In the genomic region with DNA sequence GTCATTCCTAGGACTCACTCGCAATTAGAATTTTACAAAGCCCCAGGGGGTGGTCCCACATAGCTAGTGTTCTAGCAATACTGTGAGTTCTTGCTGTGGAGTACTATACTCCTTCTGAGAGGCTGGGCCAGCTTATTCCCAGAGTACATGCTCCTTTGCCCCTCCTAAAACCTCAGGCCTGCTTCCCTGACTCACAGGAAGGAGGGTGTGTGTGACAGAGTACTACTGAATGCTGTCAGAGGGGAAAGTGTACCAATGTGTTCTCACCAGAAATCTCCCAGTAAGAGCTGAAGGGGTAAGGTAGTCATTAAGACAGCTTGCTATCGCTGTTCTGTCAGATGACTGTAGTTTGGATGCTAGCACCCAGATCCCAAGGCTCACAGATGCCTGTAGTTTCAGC, we compare ENCODE assay signal across 24 mouse cellular contexts.
DNase-seq lines count a peak whose midpoint lies in the region; ATAC-seq and TF ChIP-seq lines count a peak whose summit lies in the region.
"Had no signal": no experiment of that assay in that cellular context is flagged by ENCODE, and none has a peak within 500 bp of the region (broad histone marks: within the 10 kb centered on the region; RNA-seq: fewer than 3 reads in every experiment).

No protein-coding gene starts in this region.

- H3K4me1 ChIP-seq in lung, postnatal 0 days (ENCODE audit: insufficient read depth, low read depth, low read length), result no peaks in the 10 kb centered on the region
- H3K4me1 ChIP-seq: embryonic facial prominence, embryonic 13.5 days; forebrain, embryonic 12.5 days had no signal

- no peak overlapping the region for H3K27ac ChIP-seq in lung, postnatal 0 days (ENCODE audit: low read length)
- H3K27ac ChIP-seq: embryonic facial prominence, embryonic 13.5 days; embryonic facial prominence, embryonic 15.5 days; forebrain, embryonic 10.5 days; forebrain, embryonic 12.5 days had no signal

- peak; percentile 20 for DNase-seq in lung, postnatal 0 days (ENCODE audit: low spot score)
- DNase-seq in lung, postnatal 36 days, result no peak
- peak; percentile 20 for DNase-seq in 3134 (ENCODE audit: extremely low read depth, insufficient read length, low spot score)
- DNase-seq in 416B (ENCODE audit: low read depth), result peak; percentile 67
- DNase-seq in cerebellum, adult 18-20 months, result no peak
- DNase-seq: adrenal gland, adult 8-10 months; adrenal gland, postnatal 14 days; adrenal gland, postnatal 36 days; cerebellum, adult 11-12 months; cerebellum, adult 8-10 months; cerebellum, adult 9-11 months; cerebellum, postnatal 14 days; cerebellum, postnatal 36 days; embryo, embryonic 11 days had no signal

- no peaks in the 10 kb centered on the region for H3K27me3 ChIP-seq in lung, postnatal 0 days (replicated peaks; ENCODE audit: insufficient read depth, low read length)
- H3K27me3 ChIP-seq: embryonic facial prominence, embryonic 15.5 days; Patski had no signal

- H3K4me3 ChIP-seq in lung, postnatal 0 days (ENCODE audit: low read depth, low read length), result no peak overlapping the region
- H3K4me3 ChIP-seq: embryonic facial prominence, embryonic 13.5 days; embryonic facial prominence, embryonic 15.5 days; erythroblast, embryonic 14.5 days; forebrain, embryonic 10.5 days; forebrain, embryonic 12.5 days had no signal

- no peaks in the 10 kb centered on the region for H3K36me3 ChIP-seq in lung, postnatal 0 days (ENCODE audit: insufficient read depth, low read length)
- H3K36me3 ChIP-seq: embryonic facial prominence, embryonic 13.5 days; embryonic facial prominence, embryonic 15.5 days; forebrain, embryonic 10.5 days; forebrain, embryonic 12.5 days had no signal

- no peak overlapping the region for H3K9ac ChIP-seq in lung, postnatal 0 days (replicated peaks; ENCODE audit: low read depth)
- H3K9ac ChIP-seq: embryonic facial prominence, embryonic 13.5 days; embryonic facial prominence, embryonic 15.5 days; forebrain, embryonic 12.5 days had no signal

- H3K4me2 ChIP-seq in lung, postnatal 0 days (replicated peaks; ENCODE audit: low read depth, low read length), result no peak overlapping the region
- H3K4me2 ChIP-seq: embryonic facial prominence, embryonic 13.5 days; embryonic facial prominence, embryonic 15.5 days; forebrain, embryonic 12.5 days had no signal

- no peak for ATAC-seq in lung, postnatal 0 days
- ATAC-seq in megakaryocyte, adult 5-6 weeks (ENCODE audit: poor library complexity, severe bottlenecking), result no peak
- ATAC-seq: activated CD4-positive, CD25-positive, alpha-beta regulatory T cell, adult 4 months; forebrain, embryonic 14.5 days; forebrain, embryonic 16.5 days; Patski had no signal

- TF ChIP-seq CTCF in lung, postnatal 0 days (IDR thresholded peaks at IDR 0.05), result no peak

- 81% methylated on average over 2 of the region's 2 CpGs for WGBS in lung, postnatal 0 days

- TF ChIP-seq EP300 in lung, postnatal 0 days (IDR thresholded peaks at IDR 0.05), result no peak

- H3K9me3 ChIP-seq in lung, postnatal 0 days (ENCODE audit: low read length), result no peaks in the 10 kb centered on the region
- H3K9me3 ChIP-seq: embryonic facial prominence, embryonic 13.5 days; embryonic facial prominence, embryonic 15.5 days; forebrain, embryonic 10.5 days; forebrain, embryonic 12.5 days had no signal

Comparison
In these comparisons a context has a peak if more than half of its experiments do, and no peak if none do; other contexts are left out.
1. DNase-seq: peak in lung, postnatal 0 days (single experiment), 3134 (single experiment) and 416B (single experiment); none in lung, postnatal 36 days (single experiment) and cerebellum, adult 18-20 months (0 of 2).